Mouse (Mus musculus) frontal cortex, adult (tissue): Measurements from ENCODE around the gene Gcfc2.

Experiments used
- ATAC-seq: cut with Nextera tagmentation; 2 replicates; pipeline ENCODE4 v1.9.2; 2017; ENCODE audit warnings: mild to moderate bottlenecking, moderate library complexity, mixed read lengths; ENCODE audit not compliant: low TSS enrichment

Gene Gcfc2

DNA sequence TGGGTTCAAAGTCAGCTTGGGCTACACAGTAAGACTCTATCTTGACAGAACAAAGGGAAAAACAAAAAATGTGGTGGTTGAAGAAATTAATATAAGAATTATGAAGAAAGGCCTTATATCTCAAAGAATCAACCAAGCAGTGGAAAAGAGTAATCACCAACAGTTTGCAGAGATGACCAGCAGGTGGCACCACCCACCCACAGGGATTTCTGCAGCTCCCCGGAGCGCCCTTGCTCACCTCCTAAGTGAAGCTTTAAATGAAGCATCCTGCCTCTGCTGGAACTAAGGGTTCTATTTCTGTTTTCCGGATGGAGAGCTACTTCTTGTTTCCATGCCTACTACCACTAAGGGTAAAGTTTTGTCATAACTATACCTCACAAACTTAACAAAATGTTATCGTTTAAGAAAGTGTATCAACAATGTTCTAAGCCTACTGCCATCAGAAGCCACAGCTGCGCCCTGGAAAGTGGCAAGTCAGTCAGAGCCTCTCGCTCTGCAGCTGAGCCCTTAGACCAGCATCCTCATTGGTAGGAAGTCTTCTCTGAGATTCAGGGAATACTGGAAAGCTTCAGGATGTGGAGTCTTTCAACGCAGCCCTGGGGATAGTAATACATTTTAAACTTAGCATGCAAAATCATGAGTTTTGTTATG lies 52.6 kb downstream of the Gcfc2 start:
- peak; percentile 98 for ATAC-seq

DNA sequence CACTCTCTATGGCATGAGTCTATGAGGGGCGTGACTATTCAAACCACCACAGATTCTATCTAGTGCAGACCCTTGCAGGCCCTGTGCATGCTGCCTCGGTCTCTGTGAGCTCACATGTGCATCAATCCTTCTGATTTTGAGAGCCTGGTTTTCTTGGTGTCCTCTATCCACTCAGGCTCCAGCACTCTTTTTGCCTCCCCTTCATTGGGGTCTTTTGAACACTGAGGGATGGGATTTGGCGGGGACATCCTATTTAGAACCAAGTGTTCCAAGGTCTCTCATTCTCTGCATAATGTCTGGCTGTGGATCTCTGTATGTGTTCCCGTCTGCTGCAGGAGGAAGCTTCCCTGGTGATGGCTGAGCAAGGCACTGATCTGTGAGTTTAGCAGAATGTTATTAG lies 55.8 kb downstream of the Gcfc2 start:
- ATAC-seq = no peak

DNA sequence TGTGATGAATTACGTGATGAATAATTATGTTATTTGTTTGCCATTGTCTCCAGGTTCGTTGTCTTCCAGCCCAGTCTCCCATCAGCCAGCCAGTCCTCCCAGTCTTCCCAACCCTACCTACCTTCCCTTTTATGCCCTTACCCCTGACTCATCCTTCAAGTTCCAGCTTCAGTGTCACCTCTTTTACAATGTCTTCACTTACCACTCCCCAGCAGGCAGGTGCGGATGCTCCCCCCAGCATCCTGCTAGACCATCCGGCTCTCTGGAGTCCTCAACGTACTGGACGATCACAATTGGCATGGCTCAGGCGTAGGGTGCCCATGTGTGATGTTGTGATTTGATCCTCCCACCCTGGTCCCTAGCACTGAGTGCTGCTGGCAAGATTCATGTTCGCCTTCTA lies 62.7 kb downstream of the Gcfc2 start:
- ATAC-seq = no peak

DNA sequence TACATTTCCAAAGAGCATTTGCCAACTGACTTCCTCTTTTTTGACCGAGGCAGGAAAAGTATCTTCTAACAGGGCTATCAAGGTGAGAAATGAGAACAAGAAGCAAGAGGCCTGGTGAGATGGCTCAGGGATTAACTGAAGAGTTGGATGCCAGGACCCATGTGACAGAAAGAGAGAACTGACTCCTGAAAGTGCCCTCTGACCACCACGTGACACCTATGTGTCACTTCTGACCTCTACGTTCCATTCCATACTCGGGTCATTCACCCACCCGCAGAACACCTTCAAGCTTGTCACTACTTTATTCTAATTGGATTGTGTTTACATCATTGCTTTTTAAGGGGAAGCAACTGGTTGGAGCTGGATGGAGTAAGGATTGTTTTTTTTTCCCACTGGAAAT lies 63.1 kb downstream of the Gcfc2 start:
- ATAC-seq = no peak

DNA sequence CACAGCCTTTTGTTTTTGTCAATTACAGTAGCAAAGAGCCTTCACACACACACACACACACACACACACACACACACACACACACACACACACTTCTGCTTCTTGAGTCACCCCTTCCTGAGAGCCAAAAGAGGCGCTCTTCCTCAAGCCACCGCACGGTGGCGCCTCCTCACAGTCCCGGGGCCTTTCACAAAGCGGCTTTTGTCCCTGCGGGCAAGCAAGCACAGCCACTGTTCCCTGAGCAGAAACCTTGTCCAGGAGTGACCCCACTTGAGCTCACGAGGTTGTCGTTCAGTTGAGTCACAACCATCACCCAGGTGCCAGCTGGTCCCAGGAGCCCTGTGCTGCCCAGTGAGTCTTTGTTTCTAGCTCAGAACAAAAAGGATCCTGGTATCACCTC lies 63.5 kb downstream of the Gcfc2 start:
- peak; percentile 81 for ATAC-seq

DNA sequence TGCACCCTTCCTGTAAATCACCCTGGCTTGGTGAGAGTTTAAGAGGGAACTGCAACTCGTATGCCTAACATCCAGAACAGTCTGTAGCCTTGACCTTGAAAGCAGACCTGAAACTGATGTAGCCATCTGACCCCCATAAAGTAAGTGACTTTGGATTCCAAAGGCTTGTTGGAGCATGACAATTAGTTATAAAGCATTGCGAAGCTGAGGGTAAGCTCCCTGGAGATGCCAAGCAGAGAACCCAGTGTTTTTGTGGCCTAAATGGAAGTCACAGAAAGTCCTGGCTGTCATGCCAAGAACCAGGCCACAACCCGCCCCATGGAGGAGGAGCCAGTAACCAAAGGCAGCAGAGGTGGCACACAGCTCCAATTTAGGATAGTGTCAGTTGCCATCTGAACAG lies 64.1 kb downstream of the Gcfc2 start:
- peak; percentile 56 for ATAC-seq

DNA sequence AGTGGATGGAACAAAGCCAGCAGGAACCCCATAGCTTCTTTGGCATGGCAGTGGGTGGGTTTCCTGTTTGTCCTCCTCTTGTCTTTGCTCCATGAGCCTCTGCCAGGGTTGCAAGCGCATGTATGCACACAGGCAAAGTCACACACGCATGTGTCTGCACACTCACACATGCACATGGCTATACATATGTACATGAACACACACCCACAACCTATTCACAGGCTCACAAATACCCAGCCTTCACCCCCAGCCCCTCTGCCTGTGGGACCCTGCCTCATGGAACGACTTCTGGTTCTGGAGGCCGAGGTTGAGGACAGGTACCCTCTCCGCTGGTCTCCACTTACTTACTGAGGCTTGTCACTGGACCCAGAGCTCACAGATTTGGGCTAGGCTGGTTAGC lies 64.9 kb downstream of the Gcfc2 start:
- ATAC-seq = no peak

DNA sequence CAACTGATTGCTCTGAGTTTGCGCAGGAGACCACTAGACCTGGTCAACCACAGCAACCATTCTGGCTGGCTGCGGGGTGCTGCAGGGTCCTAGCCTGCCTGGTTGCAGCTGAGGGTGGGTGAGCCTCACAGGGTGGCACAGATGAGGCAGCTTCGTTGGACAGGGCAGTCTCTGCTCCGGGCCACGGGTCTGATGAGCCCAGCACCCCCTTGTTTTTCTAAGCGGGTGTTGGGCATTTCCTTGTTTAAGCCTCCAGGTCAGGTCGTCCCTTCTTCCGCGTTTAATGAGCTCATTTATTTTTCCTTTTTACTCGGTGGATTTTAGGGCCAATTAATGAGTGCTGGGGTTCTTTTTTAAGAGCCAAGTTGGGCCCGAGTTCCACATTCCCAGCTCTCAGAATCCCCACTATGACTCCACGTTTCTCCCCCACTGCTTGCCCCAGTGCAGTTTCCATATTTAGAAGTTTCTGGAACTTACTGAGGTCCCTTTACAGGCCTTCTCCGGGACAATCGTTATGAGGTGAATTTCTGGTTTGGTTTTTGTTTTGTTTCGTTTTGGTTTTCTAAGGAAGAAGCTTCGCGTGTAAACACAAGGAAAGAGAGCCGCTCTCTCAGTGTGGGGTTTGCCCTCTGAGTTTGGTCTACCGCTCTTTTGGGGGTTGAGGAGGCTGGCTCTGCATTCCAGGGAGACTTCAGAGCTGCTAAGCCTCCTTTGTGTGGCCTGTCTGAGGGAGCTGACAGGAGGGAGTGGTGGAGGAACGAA lies 66.8 kb downstream of the Gcfc2 start:
- peak; percentile 62 for ATAC-seq
